Mouse (Mus musculus): ENCODE results near the gene Zfp385a. TPM values are rescaled to one million over a fixed set of nuclear protein-coding genes. Genes with fewer than 3 reads are reported as not detected.
A peak's percentile ranks its signal among the peaks of the same experiment; 100 is the strongest.

The Zfp385a gene
- polyA plus RNA-seq, 1 experiment from 2014 or later = 8.2 TPM

DNA sequence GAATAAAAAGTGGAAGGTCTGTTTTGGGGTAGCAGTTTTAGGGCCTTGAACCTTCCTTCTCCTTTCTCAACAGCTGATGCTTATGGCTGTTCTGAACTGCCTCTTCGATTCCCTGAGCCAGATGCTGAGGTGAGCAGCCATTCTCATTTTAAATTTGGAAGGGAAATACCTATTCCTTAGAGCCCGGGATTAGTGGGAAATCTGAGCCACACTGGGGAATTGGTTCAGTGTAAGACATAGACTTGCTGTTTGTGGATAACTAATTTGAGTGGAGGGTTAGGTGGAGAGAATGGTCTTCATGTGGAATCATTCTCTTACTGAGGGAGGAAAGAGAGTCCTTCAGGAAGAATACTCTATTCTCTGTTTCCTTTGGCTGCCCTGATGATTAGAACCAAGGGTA lies 45.2 kb downstream of the Zfp385a start:
- H3K4me2 ChIP-seq = no peak overlapping the region
- no peaks in the 10 kb centered on the region for H3K9me3 ChIP-seq
- ATAC-seq (ENCODE audit: insufficient read depth, low FRiP score, low read depth) = no peak
- H3K36me3 ChIP-seq = peaks cover 44% of the 10 kb centered on the region
- no peak overlapping the region for H3K27ac ChIP-seq
- no peak overlapping the region for H3K4me3 ChIP-seq (replicated peaks)
- H3K27me3 ChIP-seq (replicated peaks) = no peaks in the 10 kb centered on the region
- 86% methylated on average over 2 of the region's 2 CpGs for WGBS
- no peak overlapping the region for H3K9ac ChIP-seq
- 0 out of 2 replicates have a peak, but pooled peaks cover 6% of the 10 kb centered on the region for H3K4me1 ChIP-seq

DNA sequence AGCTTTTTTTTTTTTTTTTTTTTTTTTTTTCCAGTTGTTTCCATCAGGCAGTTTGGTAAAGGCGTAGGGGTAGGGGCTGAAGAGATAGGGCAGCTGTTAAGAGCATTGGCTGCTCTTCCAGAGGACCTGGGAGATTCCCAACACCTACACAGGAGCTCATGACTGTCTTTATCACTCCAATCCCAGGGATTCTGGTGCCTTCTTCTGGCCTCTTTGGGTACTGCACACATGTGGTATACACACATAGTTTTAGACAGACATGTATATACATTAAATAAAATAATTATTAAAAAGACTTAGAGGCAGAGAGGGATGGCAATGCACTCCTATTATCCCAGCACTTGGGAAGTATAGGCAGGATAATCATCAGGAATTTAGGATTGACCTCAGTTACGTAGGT lies 46.5 kb downstream of the Zfp385a start:
- Histone ChIP-seq H3K4me1 (no peaks in the 10 kb centered on the region), H3K4me3 (replicated peaks) (no peak overlapping the region), H3K27ac (no peak overlapping the region), H3K36me3 (peaks cover 39% of the 10 kb centered on the region), H3K4me2 (no peak overlapping the region), H3K27me3 (replicated peaks) (no peaks in the 10 kb centered on the region), H3K9me3 (no peaks in the 10 kb centered on the region), H3K9ac (no peak overlapping the region)
- no peak for ATAC-seq (ENCODE audit: insufficient read depth, low FRiP score, low read depth)
- 99% methylated on average over 2 of the region's 2 CpGs for WGBS

DNA sequence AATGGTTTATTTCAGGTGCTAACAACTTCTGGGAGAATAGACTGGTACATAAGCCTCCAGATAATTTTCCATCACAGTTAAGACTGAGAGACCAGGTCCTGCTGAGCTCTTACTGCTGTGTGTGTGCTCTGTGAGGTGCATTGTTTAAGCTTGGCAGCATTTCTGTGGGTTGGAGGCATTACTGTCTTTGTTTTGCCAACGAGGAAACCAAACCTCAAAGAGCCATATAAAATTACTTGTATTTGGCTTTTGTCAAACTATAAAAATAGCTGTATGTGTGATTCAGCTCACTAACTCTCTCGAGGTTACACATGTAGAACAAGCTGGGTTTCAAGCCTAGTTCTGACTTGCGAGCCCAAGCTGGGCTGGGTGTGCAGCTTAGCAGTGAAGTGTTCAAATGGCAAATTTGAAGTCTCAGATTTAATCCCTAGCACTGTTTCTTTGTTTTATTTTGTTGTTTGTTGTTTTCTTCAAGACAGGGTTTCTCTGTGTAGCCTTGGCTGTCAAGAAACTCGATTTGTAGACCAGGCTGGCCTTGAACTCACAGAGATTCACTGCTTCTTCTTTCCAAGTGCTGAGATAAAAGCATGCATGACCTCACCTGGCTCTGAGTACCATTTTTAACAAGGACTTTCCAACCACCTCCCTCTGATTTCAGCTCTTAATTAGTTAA lies 47.1 kb downstream of the Zfp385a start:
- no peak overlapping the region for H3K4me2 ChIP-seq
- H3K9me3 ChIP-seq = no peaks in the 10 kb centered on the region
- H3K27me3 ChIP-seq (replicated peaks) = no peaks in the 10 kb centered on the region
- no peak overlapping the region for H3K4me3 ChIP-seq (replicated peaks)
- no peak overlapping the region for H3K27ac ChIP-seq
- peaks cover 36% of the 10 kb centered on the region for H3K36me3 ChIP-seq
- H3K4me1 ChIP-seq = no peaks in the 10 kb centered on the region
- 90% methylated on average over 4 of the region's 4 CpGs for WGBS
- no peak for ATAC-seq (ENCODE audit: insufficient read depth, low FRiP score, low read depth)
- no peak overlapping the region for H3K9ac ChIP-seq

DNA sequence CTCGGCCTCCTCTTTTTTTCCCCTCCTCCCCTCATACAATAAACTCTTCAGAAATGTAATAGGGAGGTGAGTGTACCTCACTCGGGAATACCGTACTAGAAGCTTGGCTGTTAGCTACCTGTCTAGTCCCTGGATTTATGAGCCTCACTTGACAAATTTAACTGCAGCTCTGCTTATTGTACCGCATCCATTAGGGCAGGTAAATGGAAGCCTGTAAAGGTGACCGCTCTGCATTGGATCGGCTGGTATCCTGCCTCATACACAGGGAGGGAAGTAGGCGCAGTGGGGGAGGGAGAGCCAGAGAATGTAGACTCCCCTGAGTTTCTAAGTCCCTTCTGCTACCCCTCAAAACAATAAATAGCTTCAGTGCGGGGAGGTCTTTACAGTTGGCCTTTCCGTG lies 49.0 kb downstream of the Zfp385a start:
- H3K9me3 ChIP-seq = no peaks in the 10 kb centered on the region
- H3K4me2 ChIP-seq = no peak overlapping the region
- no peak overlapping the region for H3K4me3 ChIP-seq (replicated peaks)
- H3K36me3 ChIP-seq = peaks cover 29% of the 10 kb centered on the region
- no peak overlapping the region for H3K27ac ChIP-seq
- no peak; the same call in 1 of the 2 replicates for ATAC-seq (ENCODE audit: insufficient read depth, low FRiP score, low read depth)
- no peak overlapping the region for H3K9ac ChIP-seq
- H3K27me3 ChIP-seq (replicated peaks) = no peaks in the 10 kb centered on the region
- H3K4me1 ChIP-seq = 0 out of 2 replicates have a peak, but pooled peaks cover 2% of the 10 kb centered on the region
- 75% methylated on average over 9 of the region's 9 CpGs for WGBS

DNA sequence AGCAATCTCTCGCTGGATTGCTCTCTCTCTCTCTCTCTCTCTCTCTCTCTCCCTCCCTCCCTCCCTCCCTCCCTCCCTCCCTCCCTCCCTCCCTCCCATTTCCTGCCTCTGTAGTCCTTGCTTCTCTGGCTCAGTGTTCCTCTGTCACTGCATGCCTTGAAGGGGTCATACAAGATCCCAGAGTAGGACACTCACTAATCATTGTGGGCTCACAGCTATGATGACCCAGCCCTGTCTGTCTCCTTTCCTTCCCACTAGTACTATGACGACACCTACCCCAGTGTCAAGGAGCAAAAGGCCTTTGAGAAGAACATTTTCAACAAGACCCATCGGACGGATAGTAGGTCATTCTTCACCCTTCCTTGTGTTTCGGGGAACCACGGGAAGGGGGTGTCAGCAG lies 49.5 kb downstream of the Zfp385a start:
- no peak overlapping the region for H3K27ac ChIP-seq
- H3K9ac ChIP-seq = no peak overlapping the region
- ATAC-seq (ENCODE audit: insufficient read depth, low FRiP score, low read depth) = no peak; the same call in 1 of the 2 replicates

DNA sequence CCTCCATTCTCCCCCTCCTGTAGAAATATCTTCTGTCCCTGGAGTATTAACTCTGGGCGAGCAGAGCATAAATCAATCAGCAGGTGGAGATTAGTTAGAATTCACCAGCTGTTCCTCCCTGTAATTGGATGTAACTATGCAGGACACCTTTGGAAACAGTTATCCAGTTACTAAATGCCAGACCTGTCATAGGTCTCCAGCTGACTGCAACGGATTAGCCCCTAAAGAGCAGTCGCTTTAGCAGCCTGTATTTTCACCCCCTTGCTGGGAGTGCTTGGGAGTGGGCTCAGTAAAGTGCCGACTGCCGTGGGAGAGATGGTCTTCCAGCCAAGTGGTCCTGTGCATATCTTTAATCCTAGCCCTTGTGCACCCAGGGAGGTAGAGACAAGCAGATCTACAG lies 50.3 kb downstream of the Zfp385a start:
- H3K4me1 ChIP-seq = peaks cover 10% of the 10 kb centered on the region; the same call in 1 of the 2 replicates
- H3K27ac ChIP-seq = no peak overlapping the region
- ATAC-seq (ENCODE audit: insufficient read depth, low FRiP score, low read depth) = no peak
- H3K9me3 ChIP-seq = no peaks in the 10 kb centered on the region
- no peak overlapping the region for H3K9ac ChIP-seq
- H3K36me3 ChIP-seq = peaks cover 29% of the 10 kb centered on the region
- no peak overlapping the region for H3K4me2 ChIP-seq
- H3K4me3 ChIP-seq (replicated peaks) = no peak overlapping the region
- WGBS = 51% methylated on average over 5 of the region's 5 CpGs
- H3K27me3 ChIP-seq (replicated peaks) = no peaks in the 10 kb centered on the region

More for the DNA sequence above, 49.5 kb downstream of the Zfp385a start:
- Histone ChIP-seq H3K9me3 (no peaks in the 10 kb centered on the region), H3K36me3 (peaks cover 29% of the 10 kb centered on the region), H3K4me3 (replicated peaks) (no peak overlapping the region), H3K4me1 (peaks cover 7% of the 10 kb centered on the region; the same call in 1 of the 2 replicates), H3K4me2 (no peak overlapping the region), H3K27me3 (replicated peaks) (no peaks in the 10 kb centered on the region)
- 62% methylated on average over 6 of the region's 6 CpGs for WGBS

DNA sequence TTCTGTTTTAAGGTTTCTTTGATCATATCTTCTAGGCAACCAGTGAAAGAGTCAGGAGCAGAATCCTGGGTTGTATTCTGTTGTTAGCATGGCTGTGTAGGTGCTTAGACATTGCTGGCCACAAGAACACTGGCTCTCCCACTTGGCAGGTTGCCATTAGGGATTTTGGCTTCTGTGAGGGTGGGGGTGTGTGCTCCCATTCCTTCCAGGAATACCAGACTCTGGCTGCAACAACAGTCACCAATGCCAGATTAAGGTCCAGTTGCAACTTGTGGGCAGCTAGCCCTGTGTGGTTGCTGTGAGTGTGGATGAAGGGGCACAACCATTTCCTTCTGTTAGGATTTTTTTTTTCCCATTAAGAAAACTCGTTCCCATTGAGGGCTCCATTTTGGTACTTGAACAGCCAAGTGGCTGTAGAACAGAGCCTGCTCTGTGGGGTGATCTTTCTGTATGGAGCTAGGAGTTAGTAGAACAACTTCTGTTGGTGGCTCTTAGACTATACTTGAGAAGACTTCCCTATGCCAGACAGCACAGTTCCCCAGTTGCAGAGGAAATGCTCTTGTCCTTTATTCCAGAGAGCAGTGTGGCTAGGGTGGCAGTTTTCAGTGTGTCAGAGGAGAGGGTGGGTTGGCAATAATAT lies 54.0 kb downstream of the Zfp385a start:
- ATAC-seq (ENCODE audit: insufficient read depth, low FRiP score, low read depth) = no peak
- no peaks in the 10 kb centered on the region for H3K9me3 ChIP-seq
- H3K27ac ChIP-seq = no peak overlapping the region
- peaks cover 1% of the 10 kb centered on the region; the same call in 1 of the 2 replicates for H3K36me3 ChIP-seq
- H3K4me2 ChIP-seq = no peak overlapping the region
- no peaks in the 10 kb centered on the region for H3K27me3 ChIP-seq (replicated peaks)
- H3K4me3 ChIP-seq (replicated peaks) = no peak overlapping the region
- peaks cover 10% of the 10 kb centered on the region; the same call in 1 of the 2 replicates for H3K4me1 ChIP-seq
- WGBS = 50% methylated on average over 1 of the region's 1 CpGs
- H3K9ac ChIP-seq = no peak overlapping the region

DNA sequence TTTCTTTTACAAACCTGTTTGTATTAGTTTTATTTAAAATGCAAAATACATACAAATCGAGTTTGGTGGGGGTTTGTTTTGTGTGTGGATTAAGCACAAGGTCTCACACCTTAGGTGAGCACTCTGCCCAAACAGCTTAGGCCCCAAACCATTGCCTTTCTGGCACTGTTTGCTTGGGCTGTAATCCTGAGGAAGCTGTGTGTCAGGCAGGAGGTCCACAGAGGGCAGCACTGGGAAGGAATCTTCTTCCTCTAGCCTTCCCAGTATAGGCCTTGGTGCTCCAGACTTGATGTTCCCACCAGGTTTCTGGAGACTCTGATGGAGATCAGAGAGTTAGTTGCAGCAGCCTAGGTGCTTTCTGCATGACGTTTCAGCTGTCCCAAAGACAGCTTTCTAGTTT lies 55.2 kb downstream of the Zfp385a start:
- H3K4me3 ChIP-seq (replicated peaks) = no peak overlapping the region
- no peak overlapping the region for H3K9ac ChIP-seq
- H3K4me1 ChIP-seq = peaks cover 13% of the 10 kb centered on the region; the same call in 1 of the 2 replicates
- no peak overlapping the region for H3K27ac ChIP-seq
- WGBS = 45% methylated on average over 2 of the region's 2 CpGs
- no peaks in the 10 kb centered on the region; the same call in 1 of the 2 replicates for H3K36me3 ChIP-seq
- H3K27me3 ChIP-seq (replicated peaks) = no peaks in the 10 kb centered on the region
- H3K9me3 ChIP-seq = no peaks in the 10 kb centered on the region
- H3K4me2 ChIP-seq = no peak overlapping the region
- no peak for ATAC-seq (ENCODE audit: insufficient read depth, low FRiP score, low read depth)

DNA sequence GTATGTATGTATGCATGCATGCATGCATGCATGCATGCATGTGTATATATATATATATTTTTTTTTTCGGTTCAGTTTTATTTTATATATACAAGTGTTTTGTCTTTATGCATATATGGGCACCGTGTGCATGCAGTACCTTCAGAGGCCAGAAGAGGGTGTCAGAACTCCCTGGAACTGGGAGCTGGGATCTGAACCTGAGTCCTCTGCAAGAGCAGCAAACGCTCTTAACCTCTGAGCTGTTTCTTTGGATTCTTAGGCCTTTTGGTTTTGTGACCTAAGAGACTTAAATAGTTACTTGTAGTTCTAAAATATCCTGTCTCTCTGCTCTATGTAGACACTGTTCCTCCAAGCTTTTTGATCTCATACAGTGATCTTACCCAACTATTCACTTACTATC lies 55.8 kb downstream of the Zfp385a start:
- H3K4me2 ChIP-seq = no peak overlapping the region
- H3K36me3 ChIP-seq = no peaks in the 10 kb centered on the region
- H3K4me1 ChIP-seq = peaks cover 13% of the 10 kb centered on the region; the same call in 1 of the 2 replicates
- H3K9ac ChIP-seq = no peak overlapping the region
- ATAC-seq (ENCODE audit: insufficient read depth, low FRiP score, low read depth) = no peak
- H3K27ac ChIP-seq = no peak overlapping the region
- H3K27me3 ChIP-seq (replicated peaks) = no peaks in the 10 kb centered on the region
- H3K4me3 ChIP-seq (replicated peaks) = no peak overlapping the region
- WGBS = 68% methylated on average over 3 of the region's 3 CpGs
- no peaks in the 10 kb centered on the region for H3K9me3 ChIP-seq

DNA sequence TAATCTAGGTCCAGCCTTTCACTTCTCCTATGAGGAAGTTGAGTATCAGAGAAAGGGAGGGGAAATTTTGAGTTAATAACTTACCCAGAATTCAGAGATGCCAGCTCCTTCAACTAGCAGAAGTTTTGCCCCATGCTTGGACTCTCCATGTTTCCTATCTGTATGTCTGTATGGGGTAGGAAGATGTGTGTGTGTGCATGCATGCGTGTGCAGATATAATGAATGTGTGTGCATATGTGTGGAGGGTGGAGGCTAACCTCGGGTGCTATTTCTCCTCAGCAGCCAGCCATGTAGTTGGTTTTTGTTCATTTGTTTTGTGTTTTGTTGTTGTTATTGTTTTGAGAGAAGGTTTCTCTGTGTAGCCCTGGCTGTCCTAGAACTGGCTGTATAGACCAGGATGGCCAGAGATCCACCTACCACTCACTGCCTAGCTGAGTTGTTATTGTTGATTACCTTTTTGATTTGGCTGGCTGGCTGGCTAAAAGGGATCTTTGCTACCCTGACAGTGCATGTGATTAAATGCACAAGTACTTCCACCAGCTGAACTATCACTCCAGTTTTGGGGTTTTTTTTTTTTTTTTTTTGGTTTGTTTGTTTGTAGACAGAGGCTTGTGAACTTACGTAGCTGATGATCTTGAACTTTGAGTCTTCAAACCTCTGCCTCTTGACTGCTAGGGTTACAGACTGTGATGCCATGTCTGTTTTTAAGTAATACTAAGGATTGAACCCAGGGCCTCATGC lies 58.3 kb downstream of the Zfp385a start:
- no peak overlapping the region for H3K4me2 ChIP-seq
- no peak overlapping the region for H3K4me3 ChIP-seq (replicated peaks)
- H3K4me1 ChIP-seq = peaks cover 15% of the 10 kb centered on the region; the same call in 1 of the 2 replicates
- WGBS = 79% methylated on average over 3 of the region's 3 CpGs
- H3K9ac ChIP-seq = no peak overlapping the region
- H3K36me3 ChIP-seq = 0 out of 2 replicates have a peak, but pooled peaks cover 6% of the 10 kb centered on the region
- ATAC-seq (ENCODE audit: insufficient read depth, low FRiP score, low read depth) = no peak; the same call in 1 of the 2 replicates
- H3K27ac ChIP-seq = peak overlapping the region; percentile 52; the same call in 1 of the 2 replicates
- no peaks in the 10 kb centered on the region for H3K9me3 ChIP-seq
- no peaks in the 10 kb centered on the region for H3K27me3 ChIP-seq (replicated peaks)

DNA sequence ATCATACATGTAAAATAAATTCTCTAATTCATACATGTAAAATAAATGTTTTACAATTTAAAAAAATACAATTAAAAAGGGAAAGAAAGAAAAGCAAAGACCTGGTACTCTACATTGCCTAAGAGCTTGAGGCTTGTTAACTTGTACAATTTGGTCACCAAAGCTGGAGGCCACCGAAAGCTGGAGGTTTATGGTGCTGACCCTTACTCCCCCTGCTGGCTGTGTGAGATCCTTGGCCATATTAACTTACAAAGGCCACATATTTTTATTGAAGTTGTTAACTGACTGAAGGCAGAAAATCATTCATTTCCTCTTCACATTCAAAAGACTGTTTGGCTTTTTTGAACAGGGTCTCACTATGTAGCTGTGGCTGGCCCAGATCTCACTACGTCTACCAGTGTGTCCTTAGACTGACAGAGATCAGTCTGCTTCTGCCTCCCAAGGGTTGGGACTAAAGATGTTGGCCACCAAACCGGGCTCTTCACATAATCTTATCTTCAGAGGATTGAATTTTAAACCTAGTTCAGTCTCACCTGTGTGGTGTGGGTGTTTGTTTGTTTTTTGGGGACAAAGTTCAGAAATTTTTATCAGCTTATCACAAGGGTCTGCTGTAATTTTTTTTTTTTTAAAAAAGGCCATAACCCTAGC lies 59.0 kb downstream of the Zfp385a start:
- H3K9me3 ChIP-seq = no peaks in the 10 kb centered on the region
- peak; percentile 37; the same call in 1 of the 2 replicates for ATAC-seq (ENCODE audit: insufficient read depth, low FRiP score, low read depth)
- no peak overlapping the region for H3K4me3 ChIP-seq (replicated peaks)
- H3K36me3 ChIP-seq = 0 out of 2 replicates have a peak, but pooled peaks cover 6% of the 10 kb centered on the region
- no peaks in the 10 kb centered on the region for H3K27me3 ChIP-seq (replicated peaks)
- 46% methylated on average over 3 of the region's 3 CpGs for WGBS
- H3K9ac ChIP-seq = no peak overlapping the region
- no peak overlapping the region for H3K4me2 ChIP-seq
- H3K27ac ChIP-seq = peak overlapping the region; percentile 52; the same call in 1 of the 2 replicates
- H3K4me1 ChIP-seq = peaks cover 14% of the 10 kb centered on the region; the same call in 1 of the 2 replicates

Data from stomach, embryonic 15.5 days (tissue).